Mouse (Mus musculus) kidney, adult 8-10 months (tissue): Measurements from ENCODE around the gene Helz.

Source experiments
- DNase-seq, 2 experiments: peaks; one replicate each; pipeline ENCODE4 v3.0.0; 2022

Gene Helz

GRCm38 (mm10) chr11:107729141-107729540, 181.4 kb downstream of the Helz start:
- no peak for DNase-seq

DNA sequence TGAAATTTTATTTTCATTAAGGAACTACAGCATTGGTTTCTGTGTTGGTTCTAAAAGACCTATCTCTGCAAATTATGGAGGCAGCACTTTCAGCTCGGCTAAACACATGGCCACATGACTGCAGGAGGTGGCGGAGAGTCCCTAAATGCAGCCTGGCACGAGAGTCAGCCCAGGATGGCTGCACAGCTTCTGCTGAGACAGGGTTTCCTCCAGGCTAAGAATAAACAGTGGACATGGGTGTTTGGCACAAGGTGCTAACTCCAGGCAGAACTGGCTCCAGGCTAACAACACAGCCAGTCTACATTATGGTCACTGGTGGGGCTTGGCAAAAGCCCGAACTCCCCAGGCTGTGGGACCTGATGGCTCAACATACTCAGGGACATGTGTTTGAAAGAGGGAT, 183.2 kb downstream of the Helz start:
- peak; percentile 9 to 15 for DNase-seq

DNA sequence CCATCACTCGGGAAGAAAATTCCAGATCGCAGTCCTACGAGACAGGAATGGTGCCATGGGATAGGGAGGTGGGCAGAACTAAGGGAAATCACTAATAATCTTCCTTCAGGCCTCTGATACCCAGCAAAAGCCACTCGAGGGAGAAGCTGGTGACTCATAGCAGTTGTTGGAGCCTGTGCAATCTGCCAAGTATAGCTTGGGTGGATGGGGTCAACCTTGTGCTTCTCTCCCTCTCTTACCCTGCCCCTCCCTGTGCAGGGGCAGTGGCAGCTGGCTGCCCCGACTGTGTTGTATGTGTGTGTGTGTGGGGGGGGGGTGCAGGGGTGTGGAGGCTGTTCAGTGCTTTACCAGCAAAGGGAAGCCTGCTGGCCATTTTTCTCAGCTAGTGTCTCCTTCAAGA, 183.8 kb downstream of the Helz start:
- DNase-seq, result no peak

DNA sequence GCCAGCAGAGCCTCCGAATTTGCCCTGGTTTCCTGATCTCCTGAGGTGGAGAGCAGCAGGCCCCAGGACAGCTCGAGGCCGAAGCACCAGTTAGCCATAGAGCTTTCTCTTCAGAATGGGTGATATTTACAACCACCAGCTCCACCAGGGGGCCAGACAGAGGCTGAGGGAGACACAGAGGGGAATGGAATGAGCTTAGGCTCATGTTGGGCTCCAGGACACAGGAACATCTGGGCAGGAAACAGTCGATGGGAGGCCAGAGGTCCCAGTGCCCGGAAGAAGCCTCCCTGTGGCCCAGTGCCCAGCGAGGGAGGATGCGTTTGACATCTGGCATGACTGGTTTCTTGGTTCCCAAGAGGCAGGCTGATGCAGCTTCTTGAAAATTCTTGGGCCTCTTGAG, 186.4 kb downstream of the Helz start:
- peak; percentile 21 to 34 for DNase-seq

GRCm38 (mm10) chr11:107737886-107738285, 190.2 kb downstream of the Helz start:
- DNase-seq, result no peak

- no peak for DNase-seq
These were observed 190.8 kb downstream of the Helz start for GRCm38 (mm10) chr11:107738418-107739099.

DNA sequence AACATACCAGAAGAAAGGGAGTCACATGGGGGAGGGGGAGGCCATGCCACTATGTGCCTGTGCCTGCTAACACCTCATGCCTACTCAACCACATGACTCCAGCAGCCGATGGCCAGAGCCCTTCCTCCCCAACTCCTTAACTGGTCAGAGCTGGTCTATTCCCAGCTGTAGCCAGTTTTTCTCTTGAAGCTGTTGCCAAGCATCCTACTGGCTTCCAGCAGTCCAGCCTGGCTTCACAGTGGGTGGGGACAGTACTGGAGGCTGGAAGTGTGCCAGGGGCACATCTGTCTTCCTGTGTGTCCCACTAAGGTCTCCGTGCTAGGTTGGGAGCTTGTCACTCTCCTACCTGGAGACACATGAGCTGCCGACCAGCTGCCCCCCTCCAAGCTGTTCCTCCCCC, 195.4 kb downstream of the Helz start:
- DNase-seq, result peak; percentile 11
